Mouse (Mus musculus): ENCODE data around the gene Sirpa. TPM values are rescaled to one million over a fixed set of nuclear protein-coding genes. Genes with fewer than 3 reads are reported as not detected.

The Sirpa gene
- polyA plus RNA-seq (2014; fragmentation: Illumina TruSeq; extraction: RNeasy Lipid Tissue Mini Kit (QIAGEN cat#74804); ENCODE audit: low read depth, low replicate concordance) = 30.0 TPM

GRCm38 (mm10) chr2:129592459-129593140 lies at the start of gene Sirpa:
Sirpa (plus strand) TSS chr2:129592835.

Other genes starting within 250 kb of the Sirpa start
- gene Il1b, start 221.7 kb upstream of the Sirpa start, polyA plus RNA-seq (2014; fragmentation: Illumina TruSeq; extraction: RNeasy Lipid Tissue Mini Kit (QIAGEN cat#74804); ENCODE audit: low read depth, low replicate concordance) = 2.8 TPM
- not detected for gene F830045P16Rik, start 56.2 kb upstream of the Sirpa start, polyA plus RNA-seq (2014; fragmentation: Illumina TruSeq; extraction: RNeasy Lipid Tissue Mini Kit (QIAGEN cat#74804); ENCODE audit: low read depth, low replicate concordance)
- not detected for gene Pdyn, start 107.0 kb downstream of the Sirpa start, polyA plus RNA-seq (2014; fragmentation: Illumina TruSeq; extraction: RNeasy Lipid Tissue Mini Kit (QIAGEN cat#74804); ENCODE audit: low read depth, low replicate concordance)
- 6.4 TPM for gene Stk35, start 207.7 kb downstream of the Sirpa start, polyA plus RNA-seq (2014; fragmentation: Illumina TruSeq; extraction: RNeasy Lipid Tissue Mini Kit (QIAGEN cat#74804); ENCODE audit: low read depth, low replicate concordance)